7 mouse cellular contexts compared by ENCODE assay signal in genomic region chr5:118331286-118331607, GRCm38 (mm10).
DNase-seq lines count a peak whose midpoint lies in the region; ATAC-seq lines count a peak whose summit lies in the region.

No protein-coding gene starts in this region.

- no peak overlapping the region for H3K4me3 ChIP-seq in liver, embryonic 11.5 days (ENCODE audit: low read depth, low read length)
- peak overlapping the region; percentile 45 for H3K4me3 ChIP-seq in embryonic facial prominence, embryonic 13.5 days
- H3K4me3 ChIP-seq in hindbrain, embryonic 16.5 days (ENCODE audit: low read length): peak overlapping the region; percentile 45; the same call in 1 of the 2 replicates
- H3K4me3 ChIP-seq in midbrain, embryonic 16.5 days (ENCODE audit: low read depth, low read length): peak overlapping the region; percentile 43

- peak overlapping the region; percentile 80 for H3K4me2 ChIP-seq in liver, embryonic 11.5 days
- H3K4me2 ChIP-seq in embryonic facial prominence, embryonic 13.5 days: peak overlapping the region; percentile 80
- peak overlapping the region; percentile 93 for H3K4me2 ChIP-seq in hindbrain, embryonic 16.5 days (ENCODE audit: low read length)
- peak overlapping the region; percentile 85 for H3K4me2 ChIP-seq in midbrain, embryonic 16.5 days (ENCODE audit: low read length)

- peaks cover 63% of the 10 kb centered on the region for H3K27me3 ChIP-seq in liver, embryonic 11.5 days (replicated peaks; ENCODE audit: control insufficient read depth, insufficient read depth, low read length)
- no peaks in the 10 kb centered on the region for H3K27me3 ChIP-seq in embryonic facial prominence, embryonic 13.5 days
- H3K27me3 ChIP-seq in hindbrain, embryonic 16.5 days (replicated peaks; ENCODE audit: control insufficient read depth, insufficient read depth, low read length): 0 out of 2 replicates have a peak, but pooled peaks cover 2% of the 10 kb centered on the region
- peaks cover 3% of the 10 kb centered on the region for H3K27me3 ChIP-seq in midbrain, embryonic 16.5 days (ENCODE audit: control insufficient read depth, insufficient read depth, low read depth, low read length)

- 24% methylated on average over 14 of the region's 14 CpGs for WGBS in liver, embryonic 11.5 days
- WGBS in embryonic facial prominence, embryonic 13.5 days: 19% methylated on average over 14 of the region's 14 CpGs
- 23% methylated on average over 14 of the region's 14 CpGs for WGBS in hindbrain, embryonic 16.5 days
- 22% methylated on average over 14 of the region's 14 CpGs for WGBS in midbrain, embryonic 16.5 days

- H3K9me3 ChIP-seq in liver, embryonic 11.5 days (ENCODE audit: control insufficient read depth, low read length): no peaks in the 10 kb centered on the region
- no peaks in the 10 kb centered on the region for H3K9me3 ChIP-seq in embryonic facial prominence, embryonic 13.5 days
- no peaks in the 10 kb centered on the region for H3K9me3 ChIP-seq in hindbrain, embryonic 16.5 days (ENCODE audit: control insufficient read depth, low read length)
- no peaks in the 10 kb centered on the region for H3K9me3 ChIP-seq in midbrain, embryonic 16.5 days (replicated peaks; ENCODE audit: control insufficient read depth, low read length, poor library complexity, severe bottlenecking)

- ATAC-seq in liver, embryonic 11.5 days (replicated peaks; ENCODE audit: low FRiP score): no peak
- 0 out of 2 replicates have a peak, but pooled peaks have one; percentile 3 for ATAC-seq in embryonic facial prominence, embryonic 13.5 days (ENCODE audit: insufficient number of reproducible peaks, insufficient read depth, low FRiP score, low TSS enrichment, low read depth)
- peak; percentile 17; the same call in 1 of the 2 replicates for ATAC-seq in hindbrain, embryonic 16.5 days
- no peak for ATAC-seq in midbrain, embryonic 16.5 days

- H3K27ac ChIP-seq in liver, embryonic 11.5 days (ENCODE audit: low read depth, low read length): no peak overlapping the region
- H3K27ac ChIP-seq in embryonic facial prominence, embryonic 13.5 days: no peak overlapping the region
- H3K27ac ChIP-seq in hindbrain, embryonic 16.5 days (ENCODE audit: low read depth, low read length): no peak overlapping the region
- no peak overlapping the region for H3K27ac ChIP-seq in midbrain, embryonic 16.5 days (ENCODE audit: low read length)

- H3K9ac ChIP-seq in liver, embryonic 11.5 days (ENCODE audit: low read depth, low read length): no peak overlapping the region
- H3K9ac ChIP-seq in embryonic facial prominence, embryonic 13.5 days: peak overlapping the region; percentile 54; the same call in 1 of the 2 replicates
- peak overlapping the region; percentile 29 for H3K9ac ChIP-seq in hindbrain, embryonic 16.5 days (ENCODE audit: low read depth, low read length)
- peak overlapping the region; percentile 4; the same call in 1 of the 2 replicates for H3K9ac ChIP-seq in midbrain, embryonic 16.5 days (ENCODE audit: low read depth, low read length)

- no peak for DNase-seq in liver, embryonic 11.5 days (ENCODE audit: low spot score)
- DNase-seq in liver: no peak
- DNase-seq in yolk sac, embryonic 10.5 days (ENCODE audit: low spot score): no peak
- no peak for DNase-seq in kidney, adult 18-20 months

- no peaks in the 10 kb centered on the region for H3K36me3 ChIP-seq in liver, embryonic 11.5 days (ENCODE audit: control insufficient read depth, insufficient read depth, low read length)
- no peaks in the 10 kb centered on the region for H3K36me3 ChIP-seq in embryonic facial prominence, embryonic 13.5 days
- no peaks in the 10 kb centered on the region for H3K36me3 ChIP-seq in hindbrain, embryonic 16.5 days (ENCODE audit: control insufficient read depth, insufficient read depth, low read length)
- H3K36me3 ChIP-seq in midbrain, embryonic 16.5 days (ENCODE audit: control insufficient read depth, insufficient read depth, low read length): no peaks in the 10 kb centered on the region

- H3K4me1 ChIP-seq in liver, embryonic 11.5 days (replicated peaks; ENCODE audit: control insufficient read depth, insufficient read depth, low read length): peaks cover 12% of the 10 kb centered on the region
- peaks cover 31% of the 10 kb centered on the region for H3K4me1 ChIP-seq in embryonic facial prominence, embryonic 13.5 days
- peaks cover 28% of the 10 kb centered on the region for H3K4me1 ChIP-seq in hindbrain, embryonic 16.5 days (ENCODE audit: control insufficient read depth, insufficient read depth, low read depth, low read length)
- H3K4me1 ChIP-seq in midbrain, embryonic 16.5 days (ENCODE audit: control insufficient read depth, insufficient read depth, low read length): peaks cover 29% of the 10 kb centered on the region

Comparison
In these comparisons a context has a peak if more than half of its experiments do, and no peak if none do; other contexts are left out.
1. ATAC-seq: peak in embryonic facial prominence, embryonic 13.5 days (single experiment) and hindbrain, embryonic 16.5 days (single experiment); none in liver, embryonic 11.5 days (single experiment) and midbrain, embryonic 16.5 days (single experiment).
2. Peak in every context shown above with its lines, with median percentiles within 50 percentile points of each other: H3K4me2 ChIP-seq.